44 mouse cellular contexts compared by ENCODE assay signal in the genomic region with DNA sequence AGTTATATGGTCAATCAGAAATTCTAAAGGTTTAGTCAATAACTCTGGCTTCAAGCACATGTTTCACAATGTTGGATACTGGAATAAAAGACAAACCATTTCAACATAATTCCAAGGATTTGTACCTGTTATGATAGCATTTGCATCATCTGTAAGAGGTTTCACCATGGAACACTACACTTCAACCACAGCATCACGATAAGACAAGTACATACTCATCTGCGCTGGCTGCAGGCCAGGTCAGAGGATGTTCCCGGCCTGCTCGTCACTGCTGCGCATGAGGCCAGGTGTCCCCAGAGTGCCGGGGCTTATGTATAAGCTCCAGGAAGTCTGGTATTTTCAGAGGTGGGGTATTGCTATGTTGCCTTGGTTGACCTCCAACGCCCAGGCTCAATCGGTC. TPM values are rescaled to one million over a fixed set of nuclear protein-coding genes. Genes with fewer than 3 reads are reported as not detected.
A peak's percentile ranks its signal among the peaks of the same experiment; 100 is the strongest.
DNase-seq lines count a peak whose midpoint lies in the region; ATAC-seq and TF ChIP-seq lines count a peak whose summit lies in the region.
"Had no signal": no experiment of that assay in that cellular context is flagged by ENCODE, and none has a peak within 500 bp of the region (broad histone marks: within the 10 kb centered on the region; RNA-seq: fewer than 3 reads in every experiment).

No protein-coding gene starts in this region.

- peak overlapping the region; percentile 86 for H3K27ac ChIP-seq in liver, postnatal 0 days (ENCODE audit: low read depth)
- H3K27ac ChIP-seq: embryonic facial prominence, embryonic 10.5 days; embryonic facial prominence, embryonic 15.5 days; forebrain, embryonic 10.5 days; forebrain, embryonic 15.5 days; heart, adult 2 months; heart, embryonic 13.5 days; kidney, embryonic 15.5 days; left cerebral cortex, adult 2 months; limb, embryonic 13.5 days; liver, embryonic 14.5 days; neural tube, embryonic 12.5 days had no signal

- TF ChIP-seq CTCF in liver, postnatal 0 days (IDR thresholded peaks at IDR 0.05; ENCODE audit: low read depth), result no peak

- H3K9ac ChIP-seq in liver, postnatal 0 days (replicated peaks), result no peak overlapping the region
- H3K9ac ChIP-seq: embryonic facial prominence, embryonic 15.5 days; forebrain, embryonic 15.5 days; heart, embryonic 13.5 days; kidney, embryonic 15.5 days; limb, embryonic 13.5 days; liver, embryonic 14.5 days; lung, embryonic 14.5 days; neural tube, embryonic 12.5 days had no signal

- peak; percentile 86 for DNase-seq in liver, postnatal 0 days
- DNase-seq in liver, result no peak
- peak; percentile 3 for DNase-seq in 416B (ENCODE audit: low read depth)
- DNase-seq in embryo, embryonic 9.5 days (ENCODE audit: extremely low spot score), result no peak
- DNase-seq in left cerebral cortex, adult 18-20 months (ENCODE audit: low spot score in 2 of 2), result no peak
- DNase-seq: cerebellum, adult 18-20 months; cerebellum, postnatal 10 days; gastrocnemius, postnatal 25 days; heart, adult 2 months; heart, postnatal 14 days; kidney, adult 18-20 months; kidney, postnatal 25 days; lung, embryonic 14.5 days; lung, postnatal 36 days; right cerebral cortex, adult 18-20 months; right cerebral cortex, postnatal 4 days; thymus, postnatal 4 days had no signal

- ATAC-seq in liver, postnatal 0 days, result peak; percentile 98
- peak; percentile 81 for ATAC-seq in erythroblast, adult 5-6 weeks (replicated peaks; ENCODE audit: low FRiP score, poor library complexity, severe bottlenecking)
- ATAC-seq in megakaryocyte-erythroid progenitor cell, adult 5-6 weeks (replicated peaks; ENCODE audit: low FRiP score, low TSS enrichment, poor library complexity, severe bottlenecking), result peak; percentile 84
- ATAC-seq: forebrain, embryonic 15.5 days; hindbrain, embryonic 16.5 days; Patski had no signal

- no peaks in the 10 kb centered on the region for H3K27me3 ChIP-seq in liver, postnatal 0 days (ENCODE audit: insufficient read depth, low read length)
- H3K27me3 ChIP-seq: CH12.LX; embryonic facial prominence, embryonic 15.5 days; forebrain, embryonic 15.5 days; heart, embryonic 13.5 days; kidney, embryonic 15.5 days; limb, embryonic 13.5 days; megakaryocyte, embryonic 14.5 days; neural tube, embryonic 12.5 days; Patski had no signal

- peak; percentile 93 for TF ChIP-seq EP300 in liver, postnatal 0 days (IDR thresholded peaks at IDR 0.05; ENCODE audit: low read depth)

- peaks cover 15% of the 10 kb centered on the region for H3K4me1 ChIP-seq in liver, postnatal 0 days (ENCODE audit: insufficient read depth)
- H3K4me1 ChIP-seq: forebrain, embryonic 10.5 days; forebrain, embryonic 15.5 days; kidney, embryonic 15.5 days; limb, embryonic 13.5 days; megakaryocyte, embryonic 14.5 days; neural tube, embryonic 12.5 days had no signal

- H3K4me3 ChIP-seq in liver, postnatal 0 days (ENCODE audit: low read depth, low read length), result no peak overlapping the region
- H3K4me3 ChIP-seq: embryonic facial prominence, embryonic 10.5 days; embryonic facial prominence, embryonic 15.5 days; forebrain, embryonic 10.5 days; forebrain, embryonic 15.5 days; heart, adult 2 months; heart, embryonic 13.5 days; kidney, embryonic 15.5 days; left cerebral cortex, adult 2 months; limb, embryonic 13.5 days; megakaryocyte, embryonic 14.5 days; myocyte; neural tube, embryonic 12.5 days had no signal

- no peaks in the 10 kb centered on the region for H3K9me3 ChIP-seq in liver, postnatal 0 days (ENCODE audit: low read length)
- H3K9me3 ChIP-seq: embryonic facial prominence, embryonic 10.5 days; embryonic facial prominence, embryonic 15.5 days; forebrain, embryonic 10.5 days; forebrain, embryonic 15.5 days; heart, embryonic 13.5 days; kidney, embryonic 15.5 days; limb, embryonic 13.5 days; megakaryocyte, embryonic 14.5 days; neural tube, embryonic 12.5 days had no signal

- peaks cover 28% of the 10 kb centered on the region for H3K36me3 ChIP-seq in liver, postnatal 0 days (replicated peaks; ENCODE audit: insufficient read depth, low read length)

- no peak overlapping the region for H3K4me2 ChIP-seq in liver, postnatal 0 days (ENCODE audit: low read depth, low read length)
- H3K4me2 ChIP-seq: embryonic facial prominence, embryonic 15.5 days; forebrain, embryonic 15.5 days; heart, embryonic 13.5 days; kidney, embryonic 15.5 days; limb, embryonic 13.5 days; lung, embryonic 14.5 days; neural tube, embryonic 12.5 days had no signal

- WGBS in liver, postnatal 0 days (ENCODE audit: insufficient replicate concordance), result 42% methylated on average over 8 of the region's 8 CpGs

RNA-seq across cellular contexts. Expression of gene Abcg5, which starts 49.8 kb away (rescaled TPM):
- polyA plus RNA-seq in liver, postnatal 0 days (2015; fragmentation: Nextera tagmentation; extraction: Ambion mirVana), result 9.3 and 12.7 TPM in 2 replicates
- not detected in 2 replicates for total RNA-seq in erythroblast, adult 5-6 weeks (2015; ENCODE audit: low replicate concordance)
- not detected in 2 replicates for total RNA-seq in erythroblast, adult 5-6 weeks (2017; ENCODE audit: low replicate concordance)
- total RNA-seq in megakaryocyte-erythroid progenitor cell, adult 5-6 weeks (2014; fragmentation: Nextera tagmentation), result not detected in 2 replicates
- not detected in 2 replicates for total RNA-seq in megakaryocyte-erythroid progenitor cell, adult 5-6 weeks (2017)
- not detected for total RNA-seq in left cerebral cortex, adult 18-20 months (2021)
- total RNA-seq: adrenal gland, postnatal 36 days; CH12.LX; common myeloid progenitor, adult 5-6 weeks; gastrocnemius, adult 18-20 months; gastrocnemius, postnatal 25 days; heart, adult 2 months; heart, postnatal 14 days; layer of hippocampus, adult 18-20 months; layer of hippocampus, postnatal 10 days; left cerebral cortex, adult 2 months had no signal
- polyA plus RNA-seq: C2C12; frontal cortex, adult 2 months; heart, adult 2 months; myocyte; Patski had no signal

RNA-seq across cellular contexts. Expression of gene Abcg8, which starts 56.5 kb away (rescaled TPM):
- 5.6 and 7.4 TPM in 2 replicates for polyA plus RNA-seq in liver, postnatal 0 days (2015; fragmentation: Nextera tagmentation; extraction: Ambion mirVana)
- total RNA-seq in erythroblast, adult 5-6 weeks (2015; ENCODE audit: low replicate concordance), result not detected in 2 replicates
- not detected in 2 replicates for total RNA-seq in erythroblast, adult 5-6 weeks (2017; ENCODE audit: low replicate concordance)
- total RNA-seq in megakaryocyte-erythroid progenitor cell, adult 5-6 weeks (2014; fragmentation: Nextera tagmentation), result not detected in 2 replicates
- total RNA-seq in megakaryocyte-erythroid progenitor cell, adult 5-6 weeks (2017), result not detected in 2 replicates
- under 1 TPM in 1 of 2 experiments, not detected in 1; 0.09 TPM for total RNA-seq in left cerebral cortex, adult 18-20 months (2021)
- total RNA-seq: adrenal gland, postnatal 36 days; common myeloid progenitor, adult 5-6 weeks; gastrocnemius, adult 18-20 months; gastrocnemius, postnatal 25 days; heart, adult 2 months; heart, postnatal 14 days; layer of hippocampus, adult 18-20 months; layer of hippocampus, postnatal 10 days; left cerebral cortex, adult 2 months; left cerebral cortex, postnatal 36 days; midbrain, postnatal 0 days had no signal
- polyA plus RNA-seq: C2C12; frontal cortex, adult 2 months; heart, adult 2 months; heart, embryonic 13.5 days; intestine, embryonic 14.5 days; limb, embryonic 13.5 days; midbrain, postnatal 0 days; neural tube, embryonic 12.5 days had no signal

RNA-seq across cellular contexts. Expression of gene Lrpprc, which starts 58.0 kb away (rescaled TPM):
- polyA plus RNA-seq in liver, postnatal 0 days (2015; fragmentation: Nextera tagmentation; extraction: Ambion mirVana), result 29.2 and 33.9 TPM in 2 replicates
- total RNA-seq in erythroblast, adult 5-6 weeks (2015; ENCODE audit: low replicate concordance), result 36.4 and 60.1 TPM in 2 replicates
- 74.5 and 116 TPM in 2 replicates for total RNA-seq in erythroblast, adult 5-6 weeks (2017; ENCODE audit: low replicate concordance)
- total RNA-seq in megakaryocyte-erythroid progenitor cell, adult 5-6 weeks (2014; fragmentation: Nextera tagmentation), result 63.8 and 67.3 TPM in 2 replicates
- 115 TPM in 2 replicates for total RNA-seq in megakaryocyte-erythroid progenitor cell, adult 5-6 weeks (2017)
- 10 to 100 TPM; 55.4 to 63.3 TPM for total RNA-seq in left cerebral cortex, adult 18-20 months (2021)

Comparison
In these comparisons a context has a peak if more than half of its experiments do, and no peak if none do; other contexts are left out.
1. DNase-seq: peak in liver, postnatal 0 days (single experiment) and 416B (single experiment); none in liver (single experiment), embryo, embryonic 9.5 days (single experiment) and left cerebral cortex, adult 18-20 months (0 of 2).
2. Peak in every context shown above with its lines, with median percentiles within 50 percentile points of each other: ATAC-seq.